Mouse (Mus musculus) layer of hippocampus, adult 2 months (tissue): Measurements from ENCODE around the gene Ndufab1. TPM values are rescaled to one million over a fixed set of nuclear protein-coding genes. Genes with fewer than 3 reads are reported as not detected.

Experiments
- DNase-seq, 2 experiments: peaks; one replicate each; pipeline ENCODE4 v3.0.0; 2022; ENCODE audit warnings: low spot score in 2 of 2
- H3K27ac ChIP-seq: fragments of 200-600 bp; 2 replicates; pipeline ENCODE4 v1.8.1; 2022
- H3K4me3 ChIP-seq: fragments of 200-600 bp; 2 replicates; pipeline ENCODE4 v1.8.1; 2022; ENCODE audit warnings: mild to moderate bottlenecking
- CTCF ChIP-seq: fragments of 200-600 bp; conservative IDR thresholded peaks from 2 replicates; pipeline ENCODE4 v1.8.1; 2022; ENCODE audit warnings: antibody characterized with exemption, mild to moderate bottlenecking, moderate library complexity
- total RNA-seq, 2 experiments: library from RNA; stranded (reverse); gene quantifications; 2 replicates each; pipeline ENCODE4 v1.2.3; 2021

Ndufab1 gene
- total RNA-seq, 2 experiments from 2014 or later, result 259 to 306 TPM

DNA sequence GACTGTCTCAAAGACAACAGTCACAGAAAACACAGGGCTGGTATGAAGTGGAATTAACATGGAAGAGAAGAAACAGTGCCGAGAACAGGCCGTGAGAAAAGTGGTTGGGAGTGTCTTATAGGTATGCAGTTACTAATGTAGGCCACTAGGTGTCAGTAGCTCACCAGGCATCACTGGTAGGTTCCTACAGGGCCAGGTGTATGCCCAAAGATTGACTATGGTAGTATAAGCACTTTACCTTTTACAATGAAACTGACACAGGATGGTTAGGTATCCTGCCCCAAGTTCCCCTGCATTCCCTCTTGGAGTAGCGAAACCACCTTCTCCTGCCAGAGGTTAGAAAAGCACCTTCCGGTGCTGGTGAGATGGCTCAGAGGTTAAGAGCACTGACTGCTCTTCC is 2.5 kb downstream of the Ndufab1 start:
- no peak overlapping the region for H3K4me3 ChIP-seq
- TF ChIP-seq CTCF, result peak; percentile 88
- peak; percentile 22 to 34 for DNase-seq
- no peak overlapping the region for H3K27ac ChIP-seq

DNA sequence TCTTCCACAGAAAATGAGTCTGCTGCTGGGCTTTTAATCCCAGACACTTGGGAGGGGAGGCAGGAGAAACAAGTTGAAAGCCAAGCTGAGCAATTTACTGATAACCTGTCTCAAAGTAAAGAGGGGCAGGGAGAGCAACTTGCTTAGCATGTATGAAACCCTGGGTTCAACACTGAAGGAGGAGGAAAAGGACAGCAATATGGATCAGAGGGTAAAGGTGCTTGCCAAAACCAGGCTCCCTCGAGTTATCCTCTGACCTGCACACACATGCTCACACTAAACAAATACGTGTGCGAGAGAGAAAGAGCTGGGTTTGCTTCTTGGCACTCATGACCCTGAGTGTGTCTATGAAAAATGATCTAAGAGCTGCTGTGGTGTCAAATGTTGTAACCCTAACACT is 3.7 kb downstream of the Ndufab1 start:
- TF ChIP-seq CTCF, result no peak
- no peak overlapping the region for H3K27ac ChIP-seq

DNA sequence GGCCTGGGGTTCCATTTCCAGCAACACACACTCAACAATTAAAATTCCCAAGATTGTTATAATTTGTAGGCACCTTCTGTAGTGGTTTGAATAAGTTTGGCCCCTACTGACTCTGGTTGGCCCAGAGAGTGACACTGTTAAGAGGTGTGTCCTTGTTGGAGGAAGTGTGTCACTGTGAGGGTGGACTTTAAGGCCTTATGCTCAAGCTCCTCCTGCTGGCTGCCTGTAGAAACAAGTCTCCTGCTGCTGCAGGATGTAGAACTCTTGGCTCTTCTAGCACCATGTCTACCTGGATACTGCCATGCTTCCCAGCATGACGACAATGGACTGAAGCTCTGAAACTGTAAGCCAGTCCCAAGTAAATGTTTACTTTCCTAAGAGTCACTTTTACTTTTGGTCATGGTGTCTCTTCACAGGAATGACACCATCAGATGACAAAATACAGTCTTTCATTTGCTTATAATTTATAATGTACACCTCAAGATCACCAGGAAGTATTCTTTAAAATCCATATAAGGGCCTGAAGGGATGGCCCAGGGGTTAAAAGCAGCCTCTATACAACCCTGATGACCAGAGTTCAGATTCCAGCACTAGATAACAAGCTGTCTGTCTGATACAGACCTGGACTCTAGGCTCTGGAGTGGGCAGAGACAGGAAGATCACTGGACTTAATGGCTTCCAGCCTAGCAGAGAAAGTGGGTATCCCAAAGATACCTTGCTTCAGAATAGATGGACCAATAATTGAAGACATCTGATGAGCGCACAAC is 6.9 kb downstream of the Ndufab1 start:
- H3K4me3 ChIP-seq, result no peak overlapping the region

More for the DNA sequence above, 3.7 kb downstream of the Ndufab1 start:
- H3K4me3 ChIP-seq, result no peak overlapping the region
- no peak for DNase-seq

DNA sequence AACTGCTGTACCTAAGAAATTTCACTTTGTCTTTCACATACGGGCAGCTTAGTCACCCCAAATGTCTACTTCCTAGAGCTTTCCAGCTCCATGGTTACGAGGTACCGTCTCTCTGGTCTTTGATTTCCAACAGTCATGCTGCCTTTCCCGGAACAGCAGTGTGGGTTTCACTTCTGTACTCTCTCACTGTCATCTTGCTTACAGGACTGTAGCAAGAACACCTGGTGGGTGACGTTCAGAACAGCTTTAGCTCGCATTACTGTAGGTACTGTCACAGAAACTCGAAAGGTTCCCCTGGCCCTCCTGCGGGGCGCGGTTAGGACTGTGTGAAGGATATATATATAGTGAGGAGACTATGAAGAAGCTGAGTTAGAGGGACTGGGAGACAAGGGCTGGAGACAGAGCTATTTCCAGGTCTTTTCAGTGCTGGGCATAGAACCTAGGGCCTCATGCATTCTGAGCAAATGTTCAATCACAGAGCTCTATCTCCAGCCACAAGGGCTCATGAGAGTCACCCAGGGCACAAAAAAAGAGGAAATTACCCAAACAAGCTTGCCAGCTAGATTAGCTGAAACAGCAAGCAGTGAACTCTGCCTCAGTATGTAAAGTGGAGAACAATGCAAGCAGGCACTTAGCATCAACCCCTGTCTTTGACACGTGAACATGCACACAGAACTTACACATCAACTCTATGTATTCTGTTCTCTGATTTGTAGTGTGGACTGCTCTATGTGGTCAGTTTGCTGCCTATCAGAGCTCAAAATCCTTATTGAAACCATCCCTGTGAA is 14.3 kb downstream of the Ndufab1 start:
- Histone ChIP-seq H3K27ac (peak overlapping the region; percentile 46; the same call in 1 of the 2 replicates), H3K4me3 (no peak overlapping the region)
- TF ChIP-seq CTCF, result no peak
- no peak for DNase-seq

More for the DNA sequence above, 6.9 kb downstream of the Ndufab1 start:
- H3K27ac ChIP-seq, result no peak overlapping the region
- peak; percentile 33 for TF ChIP-seq CTCF
- DNase-seq, result no peak

DNA sequence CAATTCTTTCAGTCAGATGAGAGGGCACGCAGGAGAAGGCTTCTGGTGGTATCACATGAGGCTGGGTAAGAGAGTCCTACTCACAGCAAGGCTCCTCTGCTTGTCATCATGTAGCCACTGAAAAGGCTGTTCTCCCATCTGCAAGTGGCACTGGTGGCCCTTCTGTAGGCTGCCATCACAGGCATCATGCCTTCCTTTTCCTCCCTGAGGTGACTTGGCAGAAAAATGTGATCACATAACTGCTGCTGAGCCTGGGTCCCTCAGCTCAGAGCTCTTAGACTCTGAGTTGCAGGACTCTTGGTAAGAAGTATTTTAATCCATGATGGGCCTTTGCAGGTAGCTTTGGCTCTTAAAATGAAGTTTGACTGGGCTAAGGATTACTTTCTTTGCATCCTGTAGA is 20.6 kb downstream of the Ndufab1 start:
- DNase-seq, result no peak
- no peak for TF ChIP-seq CTCF
- Histone ChIP-seq H3K4me3 (no peak overlapping the region), H3K27ac (peak overlapping the region; percentile 14; the same call in 1 of the 2 replicates)

DNA sequence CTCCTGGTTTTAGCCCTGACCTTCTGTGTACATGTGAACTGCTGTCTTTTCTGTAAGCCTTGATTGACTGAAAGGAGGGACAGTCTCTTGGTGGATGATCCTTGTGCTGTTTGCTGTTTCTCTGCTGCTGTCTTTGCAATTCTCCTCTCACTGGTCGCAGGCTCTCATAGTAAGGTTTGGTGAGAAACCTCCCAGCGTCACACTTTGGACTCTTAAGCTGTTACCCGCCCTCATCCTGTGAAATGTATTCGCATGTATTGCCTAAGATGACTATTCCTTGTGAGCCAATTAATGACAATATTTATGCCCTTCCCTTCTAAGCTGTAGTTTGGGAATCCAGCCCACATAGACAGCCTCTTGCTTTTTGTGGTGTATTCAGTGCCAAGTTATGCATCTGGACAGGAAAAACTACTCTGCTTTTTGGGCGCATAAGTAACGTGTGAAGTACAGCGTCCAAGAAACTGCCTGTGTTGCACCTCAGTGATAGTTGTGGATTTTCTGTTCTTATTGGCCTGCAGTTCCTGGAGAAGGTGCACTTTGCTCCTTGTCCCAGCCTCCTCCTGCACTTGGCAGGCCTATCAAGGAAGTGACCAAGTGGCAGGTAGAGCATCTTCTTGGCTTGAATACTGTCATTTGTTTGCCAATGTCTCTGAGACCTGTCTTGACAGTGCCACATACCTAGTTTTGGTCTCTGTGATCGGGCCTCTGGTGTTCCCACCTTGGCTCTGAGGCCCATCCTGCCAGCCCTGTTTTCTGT is 21.7 kb downstream of the Ndufab1 start:
- DNase-seq, result no peak
- no peak overlapping the region for H3K4me3 ChIP-seq
- no peak for TF ChIP-seq CTCF
- no peak overlapping the region; the same call in 1 of the 2 replicates for H3K27ac ChIP-seq

DNA sequence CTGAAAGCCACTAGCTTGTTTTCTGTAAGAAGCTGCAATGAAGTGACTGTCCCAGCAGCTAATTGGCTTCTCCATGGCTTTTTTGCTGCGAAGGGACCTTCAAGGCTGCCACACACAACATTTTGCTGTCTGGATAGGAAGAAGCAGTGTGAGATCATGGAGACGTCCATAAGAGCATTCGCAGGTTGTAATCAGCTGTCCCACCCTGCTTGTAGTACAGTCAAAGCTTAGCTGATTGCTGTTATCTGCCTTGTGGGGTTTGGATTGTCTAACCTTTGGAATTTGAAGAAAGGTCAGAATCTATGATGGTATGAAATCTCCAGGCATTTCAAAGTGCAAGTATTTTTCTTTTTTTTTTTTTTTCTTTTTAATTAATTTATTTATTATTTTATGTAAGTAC is 27.3 kb downstream of the Ndufab1 start:
- DNase-seq, result no peak
- TF ChIP-seq CTCF, result no peak
- no peak overlapping the region for H3K4me3 ChIP-seq
- no peak overlapping the region for H3K27ac ChIP-seq

DNA sequence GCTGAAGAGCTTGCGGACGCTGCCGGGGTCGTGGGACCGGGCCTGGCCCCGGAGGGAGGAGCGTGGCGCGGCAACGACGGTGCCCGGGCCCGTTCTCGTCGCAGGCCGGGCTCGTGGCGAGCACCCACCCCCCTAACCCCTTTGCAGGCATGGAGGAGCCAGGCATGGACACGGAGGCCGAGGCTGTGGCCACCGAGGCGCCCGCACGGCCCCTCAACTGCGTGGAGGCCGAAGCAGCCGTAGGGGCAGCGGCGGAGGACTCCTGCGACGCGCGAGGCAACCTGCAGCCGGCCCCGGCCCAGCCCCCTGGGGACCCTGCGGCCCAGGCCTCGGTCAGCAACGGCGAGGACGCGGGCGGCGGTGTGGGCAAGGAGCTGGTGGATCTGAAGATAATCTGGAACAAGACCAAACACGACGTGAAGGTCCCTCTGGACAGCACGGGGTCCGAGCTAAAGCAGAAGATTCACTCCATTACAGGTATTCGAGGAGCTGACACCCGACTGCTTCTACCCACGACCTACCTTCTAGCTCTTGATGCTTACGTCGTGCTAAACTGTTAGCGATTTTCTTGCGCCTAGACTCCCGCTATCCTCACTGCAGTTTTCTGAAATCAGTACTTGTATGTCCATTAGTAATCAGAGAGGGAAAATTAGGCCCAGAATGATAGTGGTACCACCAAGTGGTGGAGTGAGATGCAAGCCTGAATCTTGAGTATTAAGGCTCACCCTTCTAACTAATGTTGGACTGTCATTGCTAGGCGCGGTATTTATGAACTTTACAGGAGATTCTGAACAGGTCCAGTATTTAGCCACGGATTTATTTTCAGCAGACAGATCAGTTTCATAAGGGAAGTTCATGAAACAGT is 33.9 kb downstream of the Ndufab1 start:
- peak overlapping the region; percentile 99 for H3K27ac ChIP-seq
- peak overlapping the region; percentile 96 for H3K4me3 ChIP-seq
- DNase-seq, result no peak
- peak; percentile 65 for TF ChIP-seq CTCF

DNA sequence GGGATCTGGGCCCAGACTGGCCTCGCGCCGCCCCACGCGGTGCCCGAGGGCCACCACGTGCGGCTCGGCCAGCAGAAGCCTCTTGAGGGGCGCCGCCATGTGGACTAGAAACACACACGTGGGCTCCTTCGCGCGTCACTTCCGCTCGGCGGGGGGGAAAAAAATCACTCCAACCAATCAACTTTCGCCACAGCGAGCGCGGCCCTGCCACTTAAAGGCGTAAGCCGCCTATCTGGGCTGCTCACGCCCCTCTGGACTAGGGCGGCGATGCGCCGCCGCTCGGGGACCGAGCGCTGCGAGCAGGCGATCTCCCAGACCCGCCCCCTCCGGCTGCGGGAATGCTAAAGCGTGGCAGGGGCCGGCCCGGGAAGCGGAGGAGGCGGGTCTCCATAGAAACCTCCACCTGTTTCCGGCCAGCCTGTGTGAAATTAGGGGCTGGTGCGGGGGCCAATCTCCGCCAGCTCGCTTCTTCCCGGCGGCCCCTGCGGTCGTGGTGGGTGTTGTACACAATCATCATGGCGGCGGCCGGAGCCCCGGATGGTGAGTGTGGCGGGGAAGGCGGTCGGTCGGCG is 34.7 kb downstream of the Ndufab1 start, which contains the start of the genes Ubfd1 and Ears2:
Gene Ubfd1 (plus strand): TSS at position 231 of the 572 bp plus-strand sequence.
Gene Ears2 (minus strand): TSS at position 319 of the 572 bp plus-strand sequence.
- Histone ChIP-seq H3K27ac (peak within 1 kb of the TSS; percentile 99), H3K4me3 (peak within 1 kb of the TSS; percentile 96)
- DNase-seq, result peak; percentile 96 to 97
- TF ChIP-seq CTCF, result peak; percentile 47

DNA sequence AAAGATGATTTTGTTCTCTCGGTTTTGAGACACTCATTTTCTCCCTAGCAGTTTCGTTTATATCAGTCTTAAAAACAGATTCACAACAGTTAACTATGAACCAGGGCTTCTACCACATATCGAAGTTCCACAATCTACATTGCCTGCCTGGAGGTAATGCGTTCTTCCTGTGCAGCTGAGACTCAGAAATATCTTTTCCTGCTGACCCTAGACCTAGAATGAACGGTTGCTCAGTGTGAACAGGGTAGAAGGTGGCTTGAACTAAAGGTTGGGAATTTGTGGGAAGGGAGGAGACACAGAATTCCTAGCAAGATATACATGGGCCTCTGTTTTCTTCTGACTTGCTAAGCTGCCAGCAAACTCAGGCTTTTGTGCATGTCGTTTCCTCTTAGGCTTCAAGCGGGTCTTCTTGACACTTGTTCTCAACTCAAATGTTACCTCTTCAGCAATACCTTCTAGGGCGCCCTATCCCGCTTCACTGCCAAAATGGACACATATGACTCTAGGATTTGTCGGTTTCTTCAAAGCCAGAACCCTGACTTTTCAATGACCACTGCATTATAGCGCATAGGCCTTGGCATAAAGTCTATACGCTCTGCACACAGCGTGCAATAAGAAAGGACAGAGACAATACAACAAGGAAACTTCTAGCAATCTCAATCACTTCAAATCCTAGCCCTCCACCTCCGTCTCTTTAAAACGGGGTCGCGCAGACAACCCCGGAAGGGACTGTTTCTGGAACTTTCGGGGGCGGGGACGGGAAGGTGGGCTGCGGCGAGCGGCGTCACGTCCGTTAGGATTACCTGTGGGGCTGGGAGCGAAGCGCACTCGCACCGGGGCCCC is 35.4 kb downstream of the Ndufab1 start:
- DNase-seq, result no peak
- TF ChIP-seq CTCF, result no peak
- H3K27ac ChIP-seq, result peak overlapping the region; percentile 99
- peak overlapping the region; percentile 96 for H3K4me3 ChIP-seq

DNA sequence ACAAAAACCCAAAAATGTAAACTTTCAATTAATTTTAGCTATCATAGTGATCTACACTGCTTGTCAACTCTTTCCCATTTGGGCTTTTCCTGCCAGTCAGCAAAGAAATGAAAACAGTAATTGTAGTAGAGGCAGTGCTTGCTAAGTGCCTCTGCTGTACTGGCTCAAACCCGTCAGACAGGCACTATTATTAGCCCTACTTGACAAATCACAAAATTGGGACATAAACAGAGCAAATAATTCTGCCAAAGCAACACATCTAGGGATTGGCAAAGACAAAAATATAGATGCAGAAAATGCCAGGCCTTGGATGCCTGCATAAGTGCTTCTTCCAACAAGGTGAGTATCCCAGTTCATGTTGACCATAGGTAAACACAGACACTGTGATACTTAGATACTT is 36.0 kb downstream of the Ndufab1 start:
- DNase-seq, result no peak
- TF ChIP-seq CTCF, result no peak
- Histone ChIP-seq H3K27ac (peak overlapping the region; percentile 99), H3K4me3 (no peak overlapping the region)
